Mouse (Mus musculus) embryonic fibroblast, embryonic 13.5 days (primary cell): ENCODE results near the gene Fblim1.

Experiments
- CTCF ChIP-seq: IDR thresholded peaks from 2 replicates; pipeline ENCODE4 v1.5.1; 2011; ENCODE audit warnings: mild to moderate bottlenecking, control low read depth, low read length, moderate library complexity, borderline replicate concordance; ENCODE audit not compliant: insufficient read depth
- POLR2A ChIP-seq: IDR thresholded peaks from 2 replicates; pipeline ENCODE4 v1.6.1; 2011; ENCODE audit warnings: low read depth, mild to moderate bottlenecking, control low read depth, low read length, moderate library complexity

DNA sequence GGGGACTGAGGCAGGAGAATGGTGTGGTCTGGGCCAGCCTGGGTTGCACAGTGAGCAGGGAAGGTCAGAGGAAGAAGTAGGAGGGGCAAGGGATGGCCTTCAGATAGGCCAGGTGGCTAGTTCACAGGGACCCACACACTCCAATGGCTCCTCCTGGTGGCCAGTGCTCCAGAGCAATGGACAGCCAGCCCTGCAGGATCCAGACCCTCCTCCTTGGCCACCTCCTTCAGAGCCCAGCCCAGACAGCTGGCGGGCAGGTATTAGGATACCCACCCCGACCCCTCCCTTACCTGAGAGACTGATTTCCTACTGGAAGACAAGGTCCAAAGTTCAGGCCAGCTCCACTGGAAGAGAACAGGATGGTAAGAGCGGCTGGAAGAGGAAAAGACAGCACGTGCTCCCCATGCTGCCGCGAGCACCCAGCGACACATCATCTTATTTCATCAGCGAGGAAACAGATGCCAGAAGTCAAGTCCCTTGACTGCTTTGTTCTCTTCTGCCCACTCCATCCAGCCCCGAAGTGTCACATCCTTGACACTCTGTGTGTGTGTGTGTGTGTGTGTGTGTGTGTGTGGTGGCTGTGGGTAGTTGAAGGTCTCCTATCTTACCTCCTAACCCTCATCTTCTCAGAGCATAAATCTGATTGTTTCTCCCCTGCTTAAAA, 10.2 kb downstream of the Fblim1 start:
- TF ChIP-seq POLR2A (no peak), CTCF (0 out of 2 replicates have a peak, but pooled peaks have one; percentile 10)
